Mouse (Mus musculus) monocyte, adult 2 months (primary cell): ENCODE data around the gene Trpv2.

Experiments
- DNase-seq, 2 experiments: peaks; one replicate each; pipeline ENCODE4 v3.0.0; 2022; ENCODE audit warnings: low spot score in 2 of 2, low read depth in 1 of 2

Trpv2 gene

GRCm38 (mm10) chr11:62624341-62625291, 50.3 kb downstream of the Trpv2 start:
- DNase-seq = no peak

GRCm38 (mm10) chr11:62629352-62630224, 55.3 kb downstream of the Trpv2 start:
- no peak for DNase-seq

GRCm38 (mm10) chr11:62630225-62630821, 56.0 kb downstream of the Trpv2 start:
- no peak for DNase-seq

GRCm38 (mm10) chr11:62631138-62631537, 56.9 kb downstream of the Trpv2 start:
- DNase-seq = no peak

- no peak for DNase-seq
These were observed 61.1 kb downstream of the Trpv2 start for GRCm38 (mm10) chr11:62635406-62635805.

GRCm38 (mm10) chr11:62636105-62636839, 62.0 kb downstream of the Trpv2 start:
- DNase-seq = no peak

- no peak for DNase-seq
These were observed 62.5 kb downstream of the Trpv2 start for GRCm38 (mm10) chr11:62636840-62637221.

GRCm38 (mm10) chr11:62637401-62637800, 63.1 kb downstream of the Trpv2 start:
- no peak for DNase-seq

GRCm38 (mm10) chr11:62637806-62638205, 63.5 kb downstream of the Trpv2 start:
- no peak for DNase-seq

- no peak for DNase-seq
These were observed 64.1 kb downstream of the Trpv2 start for GRCm38 (mm10) chr11:62638402-62638801.

- no peak for DNase-seq
These were observed 66.1 kb downstream of the Trpv2 start for GRCm38 (mm10) chr11:62640378-62640777.

- DNase-seq = no peak
These were observed 67.9 kb downstream of the Trpv2 start for GRCm38 (mm10) chr11:62642023-62642844.

- DNase-seq = no peak
These were observed 68.8 kb downstream of the Trpv2 start for GRCm38 (mm10) chr11:62643011-62643631.

- DNase-seq = no peak
These were observed 69.5 kb downstream of the Trpv2 start for GRCm38 (mm10) chr11:62643681-62644363.

- no peak for DNase-seq
These were observed 70.5 kb downstream of the Trpv2 start for GRCm38 (mm10) chr11:62644602-62645336.

GRCm38 (mm10) chr11:62645337-62645675, 71.0 kb downstream of the Trpv2 start:
- no peak for DNase-seq

- DNase-seq = peak in 1 of 2 experiments; percentile 30
These were observed 71.6 kb downstream of the Trpv2 start for GRCm38 (mm10) chr11:62645732-62646494.

GRCm38 (mm10) chr11:62646495-62646843, 72.2 kb downstream of the Trpv2 start:
- DNase-seq = no peak
